8 mouse cellular contexts compared by ENCODE assay signal in the genomic region with DNA sequence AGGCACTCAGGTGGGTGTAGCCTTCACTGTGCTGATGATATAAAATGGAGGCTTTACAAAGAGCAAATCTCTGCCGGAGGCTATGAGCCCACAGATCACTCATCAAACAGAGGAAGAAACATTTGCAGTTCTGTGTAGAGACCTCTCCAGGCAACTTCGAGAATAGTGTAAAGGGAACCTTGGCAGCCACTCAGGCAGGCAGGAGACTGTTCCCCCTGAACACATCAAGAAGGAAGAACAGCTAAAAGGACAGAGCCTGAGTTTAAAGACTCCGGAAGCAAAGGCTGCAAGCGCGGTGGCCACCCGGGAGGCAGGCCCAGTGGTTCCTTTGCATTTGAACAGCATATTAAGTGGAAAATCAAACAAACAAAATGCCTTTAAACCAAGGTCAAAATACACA. TPM values are rescaled to one million over a fixed set of nuclear protein-coding genes. Genes with fewer than 3 reads are reported as not detected.
DNase-seq lines count a peak whose midpoint lies in the region; ATAC-seq and TF ChIP-seq lines count a peak whose summit lies in the region.

No protein-coding gene starts in this region.

- H3K4me1 ChIP-seq in embryonic facial prominence, embryonic 14.5 days (ENCODE audit: control insufficient read depth, insufficient read depth, low read length), result peaks cover 38% of the 10 kb centered on the region
- peaks cover 16% of the 10 kb centered on the region for H3K4me1 ChIP-seq in hindbrain, postnatal 0 days (ENCODE audit: insufficient read depth, low read length)
- H3K4me1 ChIP-seq in liver, embryonic 16.5 days (ENCODE audit: control insufficient read depth, low read depth, low read length), result peaks cover 29% of the 10 kb centered on the region
- H3K4me1 ChIP-seq in olfactory bulb, adult 2 months (ENCODE audit: control insufficient read depth, insufficient read depth, low read length), result peaks cover 14% of the 10 kb centered on the region

- peak overlapping the region; percentile 62 for H3K4me3 ChIP-seq in embryonic facial prominence, embryonic 14.5 days (ENCODE audit: low read depth, low read length)
- H3K4me3 ChIP-seq in hindbrain, postnatal 0 days (ENCODE audit: low read length), result peak overlapping the region; percentile 65
- H3K4me3 ChIP-seq in liver, embryonic 16.5 days (ENCODE audit: low read depth, low read length), result peak overlapping the region; percentile 73
- H3K4me3 ChIP-seq in olfactory bulb, adult 2 months (ENCODE audit: insufficient read depth, low read depth, low read length), result peak overlapping the region; percentile 68

- H3K27ac ChIP-seq in embryonic facial prominence, embryonic 14.5 days (replicated peaks; ENCODE audit: low read depth, low read length), result no peak overlapping the region; the same call in 1 of the 2 replicates
- H3K27ac ChIP-seq in hindbrain, postnatal 0 days, result peak overlapping the region; percentile 33; the same call in 1 of the 2 replicates
- H3K27ac ChIP-seq in liver, embryonic 16.5 days (ENCODE audit: low read length), result no peak overlapping the region
- peak overlapping the region; percentile 53 for H3K27ac ChIP-seq in olfactory bulb, adult 2 months (ENCODE audit: insufficient read depth, low read depth, low read length)

- peak overlapping the region; percentile 89 for H3K9ac ChIP-seq in embryonic facial prominence, embryonic 14.5 days (ENCODE audit: low read depth, low read length)
- H3K9ac ChIP-seq in hindbrain, postnatal 0 days (replicated peaks; ENCODE audit: low read length), result peak overlapping the region; percentile 71
- no peak overlapping the region for H3K9ac ChIP-seq in liver, embryonic 16.5 days (ENCODE audit: low read depth, low read length)

- ATAC-seq in frontal cortex, adult (ENCODE audit: low TSS enrichment), result no peak
- ATAC-seq in embryonic facial prominence, embryonic 14.5 days (ENCODE audit: low read depth), result no peak
- ATAC-seq in hindbrain, postnatal 0 days, result no peak
- no peak for ATAC-seq in liver, embryonic 16.5 days (ENCODE audit: low read depth)

- WGBS in embryonic facial prominence, embryonic 14.5 days, result 6% methylated on average over 6 of the region's 6 CpGs
- WGBS in hindbrain, postnatal 0 days, result 2% methylated on average over 6 of the region's 6 CpGs
- 5% methylated on average over 6 of the region's 6 CpGs for WGBS in liver, embryonic 16.5 days (ENCODE audit: insufficient replicate concordance)
- under 1% methylated on average over 6 of the region's 6 CpGs for WGBS in olfactory bulb, adult 2 months

- H3K4me2 ChIP-seq in embryonic facial prominence, embryonic 14.5 days (ENCODE audit: low read depth, low read length), result peak overlapping the region; percentile 71
- peak overlapping the region; percentile 89 for H3K4me2 ChIP-seq in hindbrain, postnatal 0 days (ENCODE audit: low read depth, low read length)
- peak overlapping the region; percentile 71 for H3K4me2 ChIP-seq in liver, embryonic 16.5 days (ENCODE audit: low read depth, low read length)

- no peaks in the 10 kb centered on the region for H3K36me3 ChIP-seq in embryonic facial prominence, embryonic 14.5 days (ENCODE audit: control insufficient read depth, insufficient read depth, low read length)
- no peaks in the 10 kb centered on the region for H3K36me3 ChIP-seq in hindbrain, postnatal 0 days (ENCODE audit: insufficient read depth, low read length)
- no peaks in the 10 kb centered on the region for H3K36me3 ChIP-seq in liver, embryonic 16.5 days (ENCODE audit: control insufficient read depth, insufficient read depth)

- H3K9me3 ChIP-seq in embryonic facial prominence, embryonic 14.5 days (ENCODE audit: control insufficient read depth, low read length), result no peaks in the 10 kb centered on the region
- no peaks in the 10 kb centered on the region for H3K9me3 ChIP-seq in hindbrain, postnatal 0 days (ENCODE audit: low read length)
- no peaks in the 10 kb centered on the region for H3K9me3 ChIP-seq in liver, embryonic 16.5 days (replicated peaks; ENCODE audit: control insufficient read depth, low read length)

- no peak for TF ChIP-seq CTCF in hindbrain, postnatal 0 days (IDR thresholded peaks at IDR 0.05; ENCODE audit: low read depth)
- TF ChIP-seq CTCF in olfactory bulb, adult 2 months (IDR thresholded peaks at IDR 0.05; ENCODE audit: insufficient read depth, low read depth, low read length), result no peak

- TF ChIP-seq POLR2A in olfactory bulb, adult 2 months (IDR thresholded peaks at IDR 0.05; ENCODE audit: insufficient read depth, low read depth, low read length), result no peak

- DNase-seq in frontal cortex, postnatal 36 days (ENCODE audit: low spot score in 2 of 2), result peak; percentile 47 to 51
- DNase-seq in ES-CJ7 (ENCODE audit: low read depth, low spot score), result peak; percentile 72
- DNase-seq in embryonic facial prominence, embryonic 14.5 days (ENCODE audit: low spot score), result peak; percentile 65
- DNase-seq in hindbrain, postnatal 0 days (ENCODE audit: low spot score), result peak; percentile 60
- DNase-seq in ovary, postnatal 10 days (ENCODE audit: low spot score), result no peak

- H3K27me3 ChIP-seq in embryonic facial prominence, embryonic 14.5 days (replicated peaks; ENCODE audit: control insufficient read depth, insufficient read depth, low read length), result no peaks in the 10 kb centered on the region
- no peaks in the 10 kb centered on the region for H3K27me3 ChIP-seq in hindbrain, postnatal 0 days (ENCODE audit: insufficient read depth, low read length)
- peaks cover 32% of the 10 kb centered on the region for H3K27me3 ChIP-seq in liver, embryonic 16.5 days (ENCODE audit: control insufficient read depth, insufficient read depth, low read depth, low read length)

RNA-seq across cellular contexts. Expression of a gene that starts 2.2 kb away (rescaled TPM):
- 73.2 and 73.8 TPM in 2 replicates for polyA plus RNA-seq in embryonic facial prominence, embryonic 14.5 days (2014; fragmentation: Nextera tagmentation; extraction: Ambion mirVana)
- total RNA-seq in hindbrain, postnatal 0 days (2014; rRNA removed), result 155 and 157 TPM in 2 replicates
- 108 and 115 TPM in 2 replicates for polyA plus RNA-seq in hindbrain, postnatal 0 days (2015; fragmentation: Nextera tagmentation; extraction: Ambion mirVana)
- polyA plus RNA-seq in liver, embryonic 16.5 days (2015; fragmentation: Nextera tagmentation; extraction: Ambion mirVana), result 13.0 and 15.4 TPM in 2 replicates
- polyA plus RNA-seq in olfactory bulb, adult 2 months (2012; ENCODE audit: insufficient read depth, insufficient read length, low replicate concordance, missing spikeins), result not detected in 2 replicates

Comparison
In these comparisons a context has a peak if more than half of its experiments do, and no peak if none do; other contexts are left out.
1. H3K27ac ChIP-seq: peak in hindbrain, postnatal 0 days (single experiment) and olfactory bulb, adult 2 months (single experiment); none in embryonic facial prominence, embryonic 14.5 days (single experiment) and liver, embryonic 16.5 days (single experiment).
2. Peak in every context shown above with its lines, with median percentiles within 50 percentile points of each other: H3K4me2 ChIP-seq and H3K4me3 ChIP-seq.